ENCODE assay signal across 8 mouse cellular contexts in the genomic region with DNA sequence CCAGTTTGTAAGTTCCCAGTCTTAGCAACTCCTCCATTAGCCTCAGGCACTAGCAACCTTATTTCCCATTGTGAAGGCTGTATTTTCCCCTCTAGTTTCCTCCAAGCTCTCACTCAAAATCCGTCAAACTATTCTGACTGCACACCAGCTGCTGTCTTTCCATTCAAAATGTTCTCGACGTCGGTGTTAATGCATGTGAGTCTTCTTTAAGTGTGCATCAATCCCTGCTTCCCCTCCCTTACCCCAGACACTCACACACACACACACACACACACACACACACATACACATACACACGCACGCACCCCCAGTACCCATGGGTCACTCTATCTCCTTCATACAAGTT. TPM values are rescaled to one million over a fixed set of nuclear protein-coding genes. Genes with fewer than 3 reads are reported as not detected.
DNase-seq lines count a peak whose midpoint lies in the region; ATAC-seq and TF ChIP-seq lines count a peak whose summit lies in the region.

No protein-coding gene starts in this region.

- H3K9ac ChIP-seq in kidney, postnatal 0 days (ENCODE audit: low read depth, low read length) = peak overlapping the region; percentile 93
- H3K9ac ChIP-seq in hindbrain, embryonic 16.5 days (ENCODE audit: low read depth, low read length) = peak overlapping the region; percentile 91
- peak overlapping the region; percentile 93 for H3K9ac ChIP-seq in midbrain, postnatal 0 days (replicated peaks; ENCODE audit: low read length, poor library complexity, severe bottlenecking)

- no peaks in the 10 kb centered on the region for H3K36me3 ChIP-seq in kidney, postnatal 0 days (ENCODE audit: insufficient read depth, low read length)
- no peaks in the 10 kb centered on the region for H3K36me3 ChIP-seq in hindbrain, embryonic 16.5 days (ENCODE audit: control insufficient read depth, insufficient read depth, low read length)
- H3K36me3 ChIP-seq in midbrain, postnatal 0 days (ENCODE audit: insufficient read depth, low read length) = no peaks in the 10 kb centered on the region

- H3K9me3 ChIP-seq in kidney, postnatal 0 days (replicated peaks; ENCODE audit: low read length) = no peaks in the 10 kb centered on the region
- H3K9me3 ChIP-seq in hindbrain, embryonic 16.5 days (ENCODE audit: control insufficient read depth, low read length) = no peaks in the 10 kb centered on the region
- no peaks in the 10 kb centered on the region for H3K9me3 ChIP-seq in midbrain, postnatal 0 days (ENCODE audit: low read length)

- under 1% methylated on average over 6 of the region's 6 CpGs for WGBS in kidney, postnatal 0 days
- 1% methylated on average over 6 of the region's 6 CpGs for WGBS in hindbrain, embryonic 16.5 days
- WGBS in midbrain, postnatal 0 days = 0% methylated on average over 6 of the region's 6 CpGs

- H3K27ac ChIP-seq in kidney, postnatal 0 days = peak overlapping the region; percentile 99
- H3K27ac ChIP-seq in brown adipose tissue, adult 24 weeks (replicated peaks; ENCODE audit: low read depth, low read length) = no peak overlapping the region; the same call in 1 of the 2 replicates
- H3K27ac ChIP-seq in hindbrain, embryonic 16.5 days (ENCODE audit: low read depth, low read length) = peak overlapping the region; percentile 100
- H3K27ac ChIP-seq in midbrain, postnatal 0 days (ENCODE audit: low read depth, low read length) = peak overlapping the region; percentile 99

- peaks cover 12% of the 10 kb centered on the region for H3K4me1 ChIP-seq in kidney, postnatal 0 days (replicated peaks; ENCODE audit: insufficient read depth, low read length)
- 0 out of 2 replicates have a peak, but pooled peaks cover 5% of the 10 kb centered on the region for H3K4me1 ChIP-seq in brown adipose tissue, adult 24 weeks (ENCODE audit: control insufficient read depth, insufficient read depth, insufficient read length, low read length)
- H3K4me1 ChIP-seq in hindbrain, embryonic 16.5 days (ENCODE audit: control insufficient read depth, insufficient read depth, low read depth, low read length) = peaks cover 17% of the 10 kb centered on the region
- 0 out of 2 replicates have a peak, but pooled peaks cover 3% of the 10 kb centered on the region for H3K4me1 ChIP-seq in midbrain, postnatal 0 days (ENCODE audit: insufficient read depth, low read length)

- peak overlapping the region; percentile 99 for H3K4me3 ChIP-seq in kidney, postnatal 0 days (replicated peaks; ENCODE audit: low read depth, low read length)
- H3K4me3 ChIP-seq in brown adipose tissue, adult 24 weeks (ENCODE audit: insufficient read depth, low read depth, low read length) = peak overlapping the region; percentile 96
- H3K4me3 ChIP-seq in hindbrain, embryonic 16.5 days (ENCODE audit: low read length) = peak overlapping the region; percentile 80
- peak overlapping the region; percentile 94 for H3K4me3 ChIP-seq in midbrain, postnatal 0 days (ENCODE audit: low read depth, low read length)

- ATAC-seq in kidney, postnatal 0 days (replicated peaks; ENCODE audit: low FRiP score, low read depth) = no peak
- ATAC-seq in hindbrain, embryonic 16.5 days = no peak
- no peak for ATAC-seq in midbrain, postnatal 0 days (ENCODE audit: low FRiP score)
- no peak for ATAC-seq in granulocyte monocyte progenitor cell, adult 5-6 weeks (replicated peaks; ENCODE audit: poor library complexity, severe bottlenecking)

- no peaks in the 10 kb centered on the region for H3K27me3 ChIP-seq in kidney, postnatal 0 days (ENCODE audit: insufficient read depth, low read length)
- H3K27me3 ChIP-seq in hindbrain, embryonic 16.5 days (replicated peaks; ENCODE audit: control insufficient read depth, insufficient read depth, low read length) = no peaks in the 10 kb centered on the region
- no peaks in the 10 kb centered on the region for H3K27me3 ChIP-seq in midbrain, postnatal 0 days (ENCODE audit: insufficient read depth, low read length)

- no peak for DNase-seq in kidney, postnatal 0 days (ENCODE audit: low spot score)
- DNase-seq in kidney, postnatal 36 days = no peak
- DNase-seq in midbrain, postnatal 0 days (ENCODE audit: low spot score) = no peak
- no peak for DNase-seq in right cerebral cortex, adult 2 months (ENCODE audit: low spot score in 2 of 2)
- no peak for DNase-seq in layer of hippocampus, postnatal 10 days (ENCODE audit: low spot score in 2 of 2)

- H3K4me2 ChIP-seq in kidney, postnatal 0 days (ENCODE audit: low read length) = peak overlapping the region; percentile 86
- peak overlapping the region; percentile 76 for H3K4me2 ChIP-seq in hindbrain, embryonic 16.5 days (ENCODE audit: low read length)
- peak overlapping the region; percentile 57 for H3K4me2 ChIP-seq in midbrain, postnatal 0 days (ENCODE audit: low read depth, low read length, poor library complexity, severe bottlenecking)

- TF ChIP-seq CTCF in kidney, postnatal 0 days (IDR thresholded peaks at IDR 0.05; ENCODE audit: low read depth) = no peak
- TF ChIP-seq CTCF in midbrain, postnatal 0 days (IDR thresholded peaks at IDR 0.05) = no peak

RNA-seq across cellular contexts. Expression of gene Smg7, which starts 1.1 kb away (rescaled TPM):
- polyA plus RNA-seq in kidney, postnatal 0 days (2015; fragmentation: Nextera tagmentation; extraction: Ambion mirVana) = 23.0 and 23.1 TPM in 2 replicates
- 12.8 and 18.5 TPM in 2 replicates for polyA plus RNA-seq in brown adipose tissue, adult 24 weeks (2012; ENCODE audit: insufficient read depth, insufficient read length, missing spikeins)
- 27.3 and 32.6 TPM in 2 replicates for polyA plus RNA-seq in hindbrain, embryonic 16.5 days (2015; fragmentation: Nextera tagmentation; extraction: Ambion mirVana)
- 63.5 and 72.6 TPM in 2 replicates for total RNA-seq in midbrain, postnatal 0 days (2014; rRNA removed)
- polyA plus RNA-seq in midbrain, postnatal 0 days (2015; fragmentation: Nextera tagmentation; extraction: Ambion mirVana) = 29.9 and 30.5 TPM in 2 replicates
- total RNA-seq in layer of hippocampus, postnatal 10 days (2021) = 10 to 100 TPM; 70.1 to 78.8 TPM
- 62.0 and 100 TPM in 2 replicates for total RNA-seq in granulocyte monocyte progenitor cell, adult 5-6 weeks (2014; fragmentation: Nextera tagmentation)
- total RNA-seq in granulocyte monocyte progenitor cell, adult 5-6 weeks (2017) = 26.0 and 31.2 TPM in 2 replicates

RNA-seq across cellular contexts. Expression of gene Nmnat2, which starts 53.4 kb away (rescaled TPM):
- polyA plus RNA-seq in kidney, postnatal 0 days (2015; fragmentation: Nextera tagmentation; extraction: Ambion mirVana) = 0.58 and 0.84 TPM in 2 replicates
- 0.25 and 1.1 TPM in 2 replicates for polyA plus RNA-seq in brown adipose tissue, adult 24 weeks (2012; ENCODE audit: insufficient read depth, insufficient read length, missing spikeins)
- polyA plus RNA-seq in hindbrain, embryonic 16.5 days (2015; fragmentation: Nextera tagmentation; extraction: Ambion mirVana) = 75.4 and 83.4 TPM in 2 replicates
- total RNA-seq in midbrain, postnatal 0 days (2014; rRNA removed) = 145 and 152 TPM in 2 replicates
- polyA plus RNA-seq in midbrain, postnatal 0 days (2015; fragmentation: Nextera tagmentation; extraction: Ambion mirVana) = 80.4 and 87.6 TPM in 2 replicates
- 100 to 1,000 TPM in 1 of 2 experiments, 10 to 100 TPM in 1; 99.2 to 106 TPM for total RNA-seq in layer of hippocampus, postnatal 10 days (2021)
- total RNA-seq in granulocyte monocyte progenitor cell, adult 5-6 weeks (2014; fragmentation: Nextera tagmentation) = not detected in 2 replicates
- not detected in 2 replicates for total RNA-seq in granulocyte monocyte progenitor cell, adult 5-6 weeks (2017)

Comparison
In these comparisons a context has a peak if more than half of its experiments do, and no peak if none do; other contexts are left out.
1. RNA of gene Nmnat2, which starts 53.4 kb away (polyA plus RNA-seq): 80.4 to 87.6 TPM in midbrain, postnatal 0 days and 75.4 to 83.4 TPM in hindbrain, embryonic 16.5 days; 0.25 to 1.1 TPM in brown adipose tissue, adult 24 weeks and 0.58 to 0.84 TPM in kidney, postnatal 0 days; every median in the first group is over 10 times any median in the second.
2. Peak in every context shown above with its lines, with median percentiles within 50 percentile points of each other: H3K4me2 ChIP-seq, H3K4me3 ChIP-seq and H3K9ac ChIP-seq.